Mouse (Mus musculus) CH12.LX (cell line): Measurements from ENCODE around the gene Bbof1.

ENCODE experiments used
- CHD1 ChIP-seq: IDR thresholded peaks from 2 replicates; pipeline ENCODE4 v1.6.1; 2012; ENCODE audit warnings: low read depth, low read length, improper control_type of control experiment, inconsistent platforms
- CTCF ChIP-seq, 2 experiments: IDR thresholded peaks in 1 of 2; conservative IDR thresholded peaks in 1 of 2; 2 replicates each; pipeline ENCODE4 v1.5.1; 2011 to 2012; ENCODE audit warnings: low read depth in 2 of 2, low read length in 2 of 2, improper control_type of control experiment in 1 of 2, inconsistent platforms in 1 of 2, mild to moderate bottlenecking in 1 of 2, moderate library complexity in 1 of 2
- E2F4 ChIP-seq: IDR thresholded peaks from 2 replicates; pipeline ENCODE4 v1.6.1; 2011; ENCODE audit warnings: low read depth, low read length, improper control_type of control experiment; ENCODE audit not compliant: insufficient replicate concordance
- MAFK ChIP-seq: IDR thresholded peaks from 2 replicates; pipeline ENCODE4 v1.6.1; 2011; ENCODE audit warnings: low read length, improper control_type of control experiment; ENCODE audit not compliant: insufficient replicate concordance
- MXI1 ChIP-seq: IDR thresholded peaks from 2 replicates; pipeline ENCODE4 v1.6.1; 2011; ENCODE audit warnings: mild to moderate bottlenecking, low read depth, low read length, improper control_type of control experiment
- NRF1 ChIP-seq: IDR thresholded peaks from 2 replicates; pipeline ENCODE4 v1.6.1; 2014; ENCODE audit warnings: low read depth, mild to moderate bottlenecking, inconsistent platforms, low read length, improper control_type of control experiment, moderate library complexity
- POLR2A ChIP-seq: IDR thresholded peaks from 2 replicates; pipeline ENCODE4 v1.6.1; 2011; ENCODE audit warnings: low read depth, mild to moderate bottlenecking, improper control_type of control experiment, low read length
- RAD21 ChIP-seq: IDR thresholded peaks from 2 replicates; pipeline ENCODE4 v1.6.1; 2011; ENCODE audit warnings: low read depth, mild to moderate bottlenecking, low read length, improper control_type of control experiment, moderate library complexity
- TCF12 ChIP-seq: IDR thresholded peaks from 2 replicates; pipeline ENCODE4 v1.6.1; 2014; ENCODE audit warnings: low read depth, mild to moderate bottlenecking, inconsistent platforms, low read length, improper control_type of control experiment
- USF1 ChIP-seq: IDR thresholded peaks from 2 replicates; pipeline ENCODE4 v1.6.1; 2014; ENCODE audit warnings: low read depth, mild to moderate bottlenecking, inconsistent platforms, low read length, improper control_type of control experiment
- ZC3H11A ChIP-seq: IDR thresholded peaks from 2 replicates; pipeline ENCODE4 v1.6.1; 2012; ENCODE audit warnings: low read depth, mild to moderate bottlenecking, inconsistent platforms, low read length, improper control_type of control experiment
- ZKSCAN1 ChIP-seq: IDR thresholded peaks from 2 replicates; pipeline ENCODE4 v1.6.1; 2012; ENCODE audit warnings: low read depth, inconsistent platforms, low read length, improper control_type of control experiment, borderline replicate concordance
- ZMIZ1 ChIP-seq: IDR thresholded peaks from 2 replicates; pipeline ENCODE4 v1.6.1; 2012; ENCODE audit warnings: low read depth, mild to moderate bottlenecking, inconsistent platforms, low read length, improper control_type of control experiment

DNA sequence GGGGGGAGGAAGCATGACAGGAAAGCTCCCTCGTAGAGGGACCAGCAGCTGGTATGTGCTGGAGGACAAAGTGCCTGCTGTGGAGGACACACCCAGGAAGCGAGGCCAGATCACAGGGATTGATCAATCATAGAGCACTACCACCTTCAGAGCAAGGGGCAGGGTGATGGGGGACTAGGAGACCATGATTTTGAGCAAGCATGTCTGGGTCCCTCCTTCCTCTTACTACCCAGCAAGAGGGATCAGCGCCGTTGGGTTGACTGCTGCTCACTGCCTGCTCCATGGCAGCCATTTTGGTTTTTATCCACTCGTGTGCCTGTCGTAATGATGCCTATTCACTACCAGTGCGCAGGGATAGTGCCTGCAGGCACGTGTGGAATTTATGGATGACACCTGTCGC is 44.6 kb upstream of the Bbof1 start:
- no peak for TF ChIP-seq POLR2A
- no peak for TF ChIP-seq E2F4
- no peak for TF ChIP-seq CTCF (conservative IDR thresholded peaks at IDR 0.05 in 1 of 2, IDR thresholded peaks at IDR 0.05 in 1 of 2; ENCODE audit: low read depth in 2 of 2, low read length in 2 of 2)
- no peak for TF ChIP-seq RAD21
- TF ChIP-seq MAFK = no peak
- no peak for TF ChIP-seq CHD1
- no peak for TF ChIP-seq ZC3H11A
- TF ChIP-seq ZMIZ1 = no peak
- no peak for TF ChIP-seq NRF1
- TF ChIP-seq TCF12 = no peak
- TF ChIP-seq ZKSCAN1 = no peak
- no peak for TF ChIP-seq USF1
- TF ChIP-seq MXI1 = no peak
